Mouse (Mus musculus): Measurements from ENCODE around the gene Dnase1l3.
A peak's percentile ranks its signal among the peaks of the same experiment; 100 is the strongest.

The Dnase1l3 gene

DNA sequence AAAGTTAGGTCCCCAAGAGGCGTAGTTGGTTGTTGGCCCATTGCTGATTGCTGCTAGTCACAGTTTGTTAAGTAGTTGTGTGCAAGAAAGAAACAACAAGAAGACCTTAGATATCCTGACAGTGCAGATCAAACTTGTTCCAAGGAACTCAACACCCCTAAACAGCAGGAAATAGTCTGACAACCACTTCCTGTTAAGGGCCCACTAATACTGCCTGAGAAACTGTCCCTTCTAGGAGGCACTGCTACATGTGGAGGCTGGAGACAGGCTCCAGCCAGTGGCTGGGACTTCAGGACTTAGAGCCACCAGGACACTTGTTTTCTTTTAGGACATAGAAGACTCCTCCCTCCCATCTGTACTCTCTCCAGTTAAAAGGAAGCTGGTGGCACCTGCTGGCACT is 16.9 kb downstream of the Dnase1l3 start:
- no peak for DNase-seq (ENCODE audit: low spot score in 2 of 2)

GRCm38 (mm10) chr14:7975177-7975576 is 19.2 kb downstream of the Dnase1l3 start:
- DNase-seq (ENCODE audit: low spot score in 2 of 2): no peak

DNA sequence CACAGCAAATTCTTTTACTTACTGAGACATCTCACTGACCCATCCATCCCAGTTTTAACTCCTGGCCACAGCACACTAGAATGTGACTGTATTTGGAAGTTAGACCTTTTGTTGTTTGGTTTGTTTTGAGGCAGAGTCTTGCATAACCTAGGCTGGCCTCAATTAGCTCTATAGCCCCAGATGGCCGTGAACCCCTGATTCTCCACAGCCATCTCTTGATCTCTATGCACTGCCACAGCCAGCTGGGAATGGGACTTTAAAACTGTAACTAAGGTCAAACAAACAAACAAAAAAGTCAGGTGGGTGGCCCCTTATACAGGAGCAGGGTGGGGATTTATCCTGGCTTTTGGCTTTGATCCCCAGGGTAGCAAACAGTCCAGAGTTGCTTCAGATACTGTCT is 19.7 kb downstream of the Dnase1l3 start:
- no peak for DNase-seq (ENCODE audit: low spot score in 2 of 2)

GRCm38 (mm10) chr14:7971889-7972493 is 22.4 kb downstream of the Dnase1l3 start:
- no peak for DNase-seq (ENCODE audit: low spot score in 2 of 2)

- peak in 1 of 2 experiments; percentile 67 for DNase-seq (ENCODE audit: low spot score in 2 of 2)
These were observed 30.0 kb downstream of the Dnase1l3 start for GRCm38 (mm10) chr14:7964219-7964889.

DNA sequence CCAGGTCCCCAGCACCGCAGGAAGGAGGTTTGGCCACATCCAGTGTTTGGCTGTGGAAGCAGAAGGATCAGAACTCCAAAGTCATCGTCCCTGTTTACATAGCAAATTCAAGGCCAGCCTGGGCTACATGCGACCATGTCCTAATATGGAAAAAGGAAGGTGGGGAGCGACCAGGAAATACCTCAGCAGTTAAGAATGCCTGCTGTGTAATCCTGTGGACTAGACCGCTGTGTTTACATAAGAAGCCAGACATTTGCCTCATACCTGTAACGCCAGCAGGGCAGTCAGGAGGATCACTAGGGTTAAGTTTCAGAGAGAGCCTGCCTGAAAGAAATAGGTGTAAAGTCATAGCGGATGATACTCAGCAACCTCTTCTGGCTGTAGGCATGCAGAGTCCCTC is 31.2 kb downstream of the Dnase1l3 start:
- no peak for DNase-seq (ENCODE audit: low spot score in 2 of 2)

DNA sequence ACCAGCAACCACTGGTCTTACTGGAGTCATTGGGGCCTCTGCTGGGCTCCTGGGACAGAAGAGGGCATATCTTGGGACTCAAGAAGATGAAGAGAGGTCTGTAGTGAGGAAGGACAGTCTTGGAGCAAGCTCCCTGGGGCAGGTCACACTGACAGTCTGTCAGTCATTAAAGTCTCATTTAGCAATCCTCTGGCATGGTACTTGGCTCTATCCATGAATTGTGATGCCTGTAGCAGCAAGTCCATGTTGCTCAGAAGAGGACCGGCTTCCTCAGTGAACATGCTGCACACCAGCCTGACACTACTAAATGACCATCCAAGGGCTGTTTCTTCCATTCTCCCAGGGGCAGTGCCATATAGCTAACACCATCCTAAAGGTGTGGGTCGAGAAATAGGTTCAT is 31.7 kb downstream of the Dnase1l3 start:
- DNase-seq (ENCODE audit: low spot score in 2 of 2): no peak

- no peak for DNase-seq (ENCODE audit: low spot score in 2 of 2)
These were observed 32.7 kb downstream of the Dnase1l3 start for GRCm38 (mm10) chr14:7961714-7962113.

DNA sequence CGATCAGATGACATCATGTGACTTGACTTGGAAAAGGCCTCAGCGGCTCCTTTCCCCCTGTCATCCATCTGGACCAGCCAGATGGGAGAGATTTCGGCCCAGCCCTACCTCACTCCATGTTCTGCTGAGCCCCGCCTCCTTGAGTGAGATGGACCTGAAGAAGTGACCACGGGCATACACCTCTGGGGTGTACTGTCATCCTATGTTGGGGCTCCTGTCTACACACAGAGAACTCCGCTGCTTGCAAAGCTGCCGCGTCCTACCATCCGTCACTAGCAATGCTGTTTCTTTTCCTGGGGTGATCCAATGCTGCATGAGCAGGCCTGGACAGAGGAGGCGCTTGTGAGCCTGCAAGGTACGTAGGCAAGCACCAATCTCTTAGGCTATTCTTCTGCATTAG is 33.8 kb downstream of the Dnase1l3 start:
- DNase-seq (ENCODE audit: low spot score in 2 of 2): no peak

- no peak for DNase-seq (ENCODE audit: low spot score in 2 of 2)
These were observed 37.3 kb downstream of the Dnase1l3 start, which contains the start of gene Gm45521 for GRCm38 (mm10) chr14:7957049-7957448. TSS of gene Gm45521 (plus strand) at chr14:7957288.

DNA sequence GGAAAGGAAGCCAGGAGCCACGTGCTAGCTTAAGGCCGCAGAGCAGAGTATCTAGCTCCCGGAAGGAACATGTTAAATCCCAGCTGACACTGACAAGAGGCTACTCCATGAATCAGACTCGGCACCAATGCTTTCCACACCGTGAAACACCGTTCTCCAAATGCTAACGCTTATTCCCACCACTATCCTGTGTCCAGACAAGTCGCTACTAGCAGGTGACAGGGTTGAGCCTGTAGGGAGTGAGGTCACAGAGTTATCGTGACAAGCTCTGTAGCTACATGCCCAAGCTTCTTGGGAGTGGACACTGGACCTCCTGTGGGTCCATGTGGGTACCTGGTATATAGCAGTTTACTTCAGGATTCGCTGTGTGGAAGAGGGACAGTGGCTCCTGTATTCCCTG is 37.9 kb downstream of the Dnase1l3 start:
- no peak for DNase-seq (ENCODE audit: low spot score in 2 of 2)

GRCm38 (mm10) chr14:7954071-7954471 is 40.3 kb downstream of the Dnase1l3 start:
- no peak for DNase-seq (ENCODE audit: low spot score in 2 of 2)

DNA sequence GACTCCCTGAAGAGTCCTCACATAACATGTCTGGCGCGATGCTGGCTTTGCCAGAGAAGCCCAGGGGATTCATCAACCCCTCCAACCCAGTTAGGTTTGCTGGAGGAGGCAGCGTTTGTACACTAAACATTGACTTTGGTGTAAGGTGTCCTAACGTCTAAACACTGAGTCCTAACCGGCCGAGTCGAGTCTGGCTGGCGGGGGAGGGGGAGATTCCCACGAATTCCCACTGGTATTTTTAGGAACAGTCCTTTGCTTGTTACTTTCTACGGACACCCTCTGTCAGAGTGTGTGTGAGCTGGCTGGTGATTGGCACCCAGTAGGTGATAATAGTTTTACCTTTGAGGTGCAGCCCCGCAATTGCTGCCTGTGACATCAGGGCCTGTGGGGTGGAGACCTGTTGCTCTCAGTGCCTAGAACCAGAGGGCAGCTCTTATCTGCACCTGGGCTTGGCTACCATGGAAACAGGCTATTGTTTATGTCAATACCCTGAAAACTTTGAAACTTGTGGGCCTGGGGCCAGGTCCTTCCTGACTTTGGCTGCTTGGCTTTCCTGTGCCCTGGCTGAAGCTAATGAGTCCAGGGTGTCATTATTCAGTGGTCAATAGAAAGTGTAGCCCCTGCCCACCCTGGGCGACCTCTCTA is 41.6 kb downstream of the Dnase1l3 start:
- DNase-seq (ENCODE audit: low spot score in 2 of 2): no peak

DNA sequence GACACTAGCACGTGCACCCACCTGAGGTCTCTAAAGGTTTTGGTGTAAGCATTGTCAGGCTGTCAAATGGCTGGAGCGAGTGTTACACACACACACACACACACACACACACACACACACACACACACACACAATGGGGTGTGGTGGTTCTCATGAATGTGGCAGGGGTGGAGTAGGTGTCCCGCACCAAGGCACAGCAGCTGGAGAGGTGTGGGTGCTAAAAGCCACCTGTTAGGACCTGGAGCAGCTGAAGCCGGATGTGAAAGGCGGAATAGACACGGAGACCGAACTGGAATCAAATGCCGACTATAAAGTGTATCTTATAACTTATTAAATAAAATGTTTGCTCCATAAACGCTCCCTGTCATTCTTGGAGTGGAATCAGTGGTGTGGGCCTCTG is 43.1 kb downstream of the Dnase1l3 start:
- DNase-seq (ENCODE audit: low spot score in 2 of 2): no peak

DNA sequence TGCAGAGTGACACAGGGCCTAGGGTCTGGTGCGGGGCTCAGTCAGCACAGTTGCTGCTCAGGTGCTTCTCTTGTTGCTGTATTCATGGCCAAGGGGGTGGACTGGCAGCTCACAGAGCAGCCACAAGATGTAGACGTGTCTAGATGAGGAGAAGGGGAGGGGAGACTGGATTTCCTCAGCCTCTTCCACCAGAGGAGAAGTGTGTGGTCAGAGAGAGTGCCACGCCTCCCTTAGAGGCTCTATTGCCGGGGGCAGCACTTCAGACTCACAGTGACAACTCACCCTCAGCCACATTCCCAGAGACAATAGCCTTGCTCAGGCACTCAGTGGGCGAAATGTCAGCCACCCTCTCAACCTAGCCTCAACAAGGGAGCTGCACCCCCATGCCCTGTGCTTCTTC is 49.1 kb downstream of the Dnase1l3 start:
- DNase-seq (ENCODE audit: low spot score in 2 of 2): no peak

GRCm38 (mm10) chr14:7944349-7945039 is 49.9 kb downstream of the Dnase1l3 start:
- DNase-seq (ENCODE audit: low spot score in 2 of 2): no peak

DNA sequence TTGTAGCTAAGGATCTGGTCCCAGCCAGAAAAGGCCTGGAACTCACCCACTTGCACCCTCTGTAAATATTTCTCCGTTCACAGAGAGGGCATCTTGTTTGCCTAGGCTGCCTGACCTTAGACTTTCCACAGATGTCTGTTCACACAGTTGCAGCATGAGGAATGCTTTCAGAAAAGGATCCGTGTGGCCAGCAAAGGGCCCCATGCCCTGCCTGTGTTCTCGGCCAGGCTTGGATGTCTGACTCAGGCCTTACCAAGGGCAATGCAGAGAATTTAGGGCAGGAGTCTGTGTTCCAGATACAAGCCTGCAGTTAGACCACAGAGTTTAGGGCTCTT is 50.6 kb downstream of the Dnase1l3 start:
- DNase-seq (ENCODE audit: low spot score in 2 of 2): no peak

- DNase-seq (ENCODE audit: low spot score in 2 of 2): no peak
These were observed 51.1 kb downstream of the Dnase1l3 start for GRCm38 (mm10) chr14:7943101-7943800.

DNA sequence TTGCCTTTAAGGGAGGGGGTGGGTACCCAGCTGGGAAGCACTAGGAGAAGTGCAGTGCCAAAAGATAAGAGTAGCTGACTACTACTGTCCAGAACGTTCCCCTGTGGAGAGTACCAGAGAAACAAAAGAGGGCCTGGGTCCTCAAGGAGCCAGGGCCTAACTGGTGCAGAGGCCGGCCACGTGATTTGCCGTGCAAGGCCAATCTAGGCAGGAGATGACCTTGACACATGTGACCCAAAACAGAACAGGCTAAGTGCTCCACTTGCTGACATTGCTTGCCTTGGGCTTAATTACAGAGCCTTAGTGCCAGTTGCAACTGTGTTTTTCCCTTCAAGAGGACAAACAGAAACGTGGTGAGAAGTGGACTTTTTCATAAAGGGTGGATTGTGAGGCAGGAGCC is 53.0 kb downstream of the Dnase1l3 start:
- no peak for DNase-seq (ENCODE audit: low spot score in 2 of 2)

- DNase-seq (ENCODE audit: low spot score in 2 of 2): no peak
These were observed 55.3 kb downstream of the Dnase1l3 start for GRCm38 (mm10) chr14:7938809-7939784.

All from frontal cortex, postnatal 14 days (tissue).